Mouse (Mus musculus) spleen, adult 2 months (tissue): ENCODE data around the gene Fem1b. TPM values are rescaled to one million over a fixed set of nuclear protein-coding genes. Genes with fewer than 3 reads are reported as not detected.

Experiments used
- DNase-seq, 2 experiments: peaks; one replicate each; pipeline versions ENCODE4 v3.0.0 to v3.0.0-alpha.2; 2012 to 2021; ENCODE audit warnings: low spot score in 2 of 2, low read depth in 1 of 2
- H3K27ac ChIP-seq: fragments of 200-500 bp; 2 replicates; pipeline ENCODE4 v1.5.1; 2012; ENCODE audit warnings: low read length, inconsistent platforms; ENCODE audit not compliant: insufficient read depth
- H3K27me3 ChIP-seq: fragments of 200-500 bp; 2 replicates; pipeline ENCODE4 v1.6.1; 2012; ENCODE audit warnings: mild to moderate bottlenecking, moderate library complexity, low read length, inconsistent platforms; ENCODE audit not compliant: control insufficient read depth, insufficient read depth
- H3K36me3 ChIP-seq: fragments of 200-500 bp; 2 replicates; pipeline ENCODE4 v1.6.1; 2012; ENCODE audit warnings: mild to moderate bottlenecking, low read length, inconsistent platforms; ENCODE audit not compliant: control insufficient read depth, insufficient read depth
- H3K4me1 ChIP-seq: fragments of 200-500 bp; 2 replicates; pipeline ENCODE4 v1.6.1; 2011; ENCODE audit warnings: inconsistent platforms; ENCODE audit not compliant: control insufficient read depth, insufficient read depth, insufficient read length
- H3K4me3 ChIP-seq: fragments of 200-500 bp; 2 replicates; pipeline ENCODE4 v1.5.1; 2011; ENCODE audit warnings: mild to moderate bottlenecking, inconsistent platforms; ENCODE audit not compliant: insufficient read depth, insufficient read length; ENCODE audit errors: extremely low read depth
- CTCF ChIP-seq: fragments of 200-500 bp; IDR thresholded peaks from 2 replicates; pipeline ENCODE4 v1.5.1; 2011; ENCODE audit warnings: mild to moderate bottlenecking, inconsistent platforms; ENCODE audit not compliant: insufficient read depth, insufficient read length, insufficient replicate concordance; ENCODE audit errors: extremely low read depth
- POLR2A ChIP-seq: fragments of 200-500 bp; IDR thresholded peaks from 2 replicates; pipeline ENCODE4 v1.6.1; 2011; ENCODE audit warnings: low read depth, low read length, inconsistent platforms
- WGBS: fragments of 180-500 bp; shearing (Covaris S2); methylation state at CpG from one replicate; pipeline ENCODE4 v1.1.7; 2018; 5-methylcytosine and 5-hydroxymethylcytosine counted together
- polyA plus RNA-seq: library from polyadenylated mRNA; depleted of rRNA; stranded (reverse); fragments of >200 nt; gene quantifications from 2 replicates; pipeline ENCODE4 v1.2.3, GENCODE M21; 2012; rRNA removed

Fem1b gene
- polyA plus RNA-seq, 1 experiment: 5.3 TPM

DNA sequence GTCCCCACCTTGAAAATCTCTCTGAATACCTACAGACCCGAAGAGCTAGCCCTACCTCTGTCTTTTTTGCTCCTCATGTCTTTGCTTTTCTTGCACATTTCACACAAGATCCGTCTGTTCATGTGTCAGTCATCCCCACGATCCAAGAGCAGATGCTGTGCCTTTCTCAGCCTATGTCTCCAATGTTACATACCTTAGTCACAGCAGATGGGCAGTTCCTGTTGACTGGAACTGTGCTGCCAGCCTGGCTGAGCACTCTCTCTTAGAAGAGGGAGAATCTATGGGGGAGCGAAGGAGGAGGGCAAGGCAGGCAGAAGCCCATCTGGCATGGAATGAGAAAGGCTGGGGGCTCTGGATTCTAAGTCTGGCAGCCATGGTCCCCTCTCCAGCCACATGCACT, 46.4 kb downstream of the Fem1b start:
- Histone ChIP-seq H3K4me1 (no peaks in the 10 kb centered on the region), H3K27me3 (no peaks in the 10 kb centered on the region), H3K4me3 (no peak overlapping the region), H3K36me3 (no peaks in the 10 kb centered on the region), H3K27ac (no peak overlapping the region)
- no peak for DNase-seq
- TF ChIP-seq CTCF (no peak), POLR2A (no peak)
- 75% methylated on average over 4 of the region's 4 CpGs for WGBS

GRCm38 (mm10) chr9:62763478-62763877, 48.3 kb downstream of the Fem1b start:
- Histone ChIP-seq H3K36me3 (no peaks in the 10 kb centered on the region), H3K27ac (no peak overlapping the region), H3K27me3 (no peaks in the 10 kb centered on the region), H3K4me3 (no peak overlapping the region), H3K4me1 (no peaks in the 10 kb centered on the region)
- DNase-seq: no peak
- TF ChIP-seq CTCF (no peak), POLR2A (no peak)
- 26% methylated on average over 13 of the region's 13 CpGs for WGBS

DNA sequence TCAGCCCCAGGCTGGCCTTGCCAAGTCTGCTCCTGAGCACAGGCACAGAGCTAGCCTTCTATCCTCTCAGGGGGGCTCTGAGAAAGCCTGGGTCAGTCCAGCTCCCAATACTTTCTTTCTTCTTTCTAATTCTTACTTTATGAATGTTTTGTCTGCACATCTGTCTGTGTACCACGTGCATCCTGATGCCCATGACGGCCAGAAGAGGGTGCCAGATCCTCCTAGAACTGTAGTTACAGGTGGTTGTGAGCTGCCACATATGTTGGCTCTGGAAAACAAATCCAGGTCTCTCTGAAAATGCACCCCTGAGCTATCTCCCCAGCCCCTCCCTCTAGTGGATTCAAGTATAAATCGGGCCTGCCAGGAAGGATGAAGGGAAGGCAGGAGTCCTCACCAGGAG, 52.1 kb downstream of the Fem1b start:
- Histone ChIP-seq H3K27me3 (no peaks in the 10 kb centered on the region), H3K36me3 (no peaks in the 10 kb centered on the region), H3K4me1 (no peaks in the 10 kb centered on the region), H3K4me3 (no peak overlapping the region), H3K27ac (no peak overlapping the region)
- TF ChIP-seq POLR2A: no peak
- no peak for TF ChIP-seq CTCF
- 62% methylated on average over 3 of the region's 3 CpGs for WGBS
- no peak for DNase-seq

DNA sequence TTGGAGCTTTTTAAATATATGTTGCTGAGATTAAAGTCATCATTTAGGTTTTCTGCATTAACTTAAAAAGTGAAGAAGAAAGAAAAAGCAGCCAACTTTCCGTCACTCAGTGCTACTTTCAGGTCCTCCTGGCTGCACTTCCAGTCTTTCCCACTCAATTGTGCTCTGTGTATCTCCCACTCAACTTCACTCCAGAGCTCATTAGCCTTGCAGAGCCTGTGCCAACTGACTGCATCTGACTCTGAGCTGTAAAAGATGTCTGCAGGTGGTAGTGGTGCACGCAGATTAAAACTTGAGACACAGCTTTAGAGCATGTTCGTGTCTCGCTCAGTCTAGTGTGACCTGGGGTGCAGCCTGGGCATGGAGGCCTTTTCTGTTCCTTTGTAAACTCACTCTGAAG, 53.4 kb downstream of the Fem1b start:
- Histone ChIP-seq H3K27me3 (no peaks in the 10 kb centered on the region), H3K4me3 (no peak overlapping the region), H3K27ac (no peak overlapping the region), H3K4me1 (no peaks in the 10 kb centered on the region), H3K36me3 (no peaks in the 10 kb centered on the region)
- DNase-seq: no peak
- no peak for TF ChIP-seq CTCF
- 82% methylated on average over 4 of the region's 4 CpGs for WGBS

DNA sequence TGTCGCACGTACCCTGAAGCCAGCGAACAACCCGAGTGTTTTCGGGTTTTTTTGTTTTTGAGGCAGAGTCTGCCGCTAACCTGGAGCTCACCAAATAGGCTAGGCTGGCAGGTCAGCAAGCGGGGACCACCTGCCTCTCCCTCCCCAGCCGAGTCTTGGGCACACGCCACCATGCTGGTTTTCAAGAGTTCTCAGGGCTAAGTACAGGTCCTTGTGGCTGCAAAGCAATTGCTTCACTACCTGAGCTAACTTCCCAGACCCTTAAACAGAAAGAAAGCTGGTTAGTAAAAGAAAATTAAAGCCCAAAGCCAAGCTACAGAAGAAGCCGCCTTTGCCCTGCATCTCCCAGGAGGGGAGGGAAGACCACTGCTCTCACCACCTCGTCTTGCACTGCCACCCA, 61.4 kb downstream of the Fem1b start:
- WGBS: 88% methylated on average over 11 of the region's 11 CpGs
- DNase-seq: no peak
- Histone ChIP-seq H3K36me3 (no peaks in the 10 kb centered on the region), H3K27me3 (no peaks in the 10 kb centered on the region), H3K4me3 (no peak overlapping the region), H3K27ac (no peak overlapping the region), H3K4me1 (no peaks in the 10 kb centered on the region)
- TF ChIP-seq CTCF (no peak), POLR2A (no peak)

- no peak for DNase-seq
- WGBS: 81% methylated on average over 6 of the region's 6 CpGs
- TF ChIP-seq CTCF: no peak
- no peak for TF ChIP-seq POLR2A
- no peaks in the 10 kb centered on the region for H3K4me1 ChIP-seq
- no peak overlapping the region for H3K4me3 ChIP-seq
- H3K27me3 ChIP-seq: no peaks in the 10 kb centered on the region
- H3K27ac ChIP-seq: no peak overlapping the region
- H3K36me3 ChIP-seq: no peaks in the 10 kb centered on the region
Observed at GRCm38 (mm10) chr9:62749666-62750065, 62.1 kb downstream of the Fem1b start.

GRCm38 (mm10) chr9:62746646-62747045, 65.1 kb downstream of the Fem1b start:
- H3K27ac ChIP-seq: no peak overlapping the region
- TF ChIP-seq POLR2A: no peak
- no peak for TF ChIP-seq CTCF
- no peak overlapping the region for H3K4me3 ChIP-seq
- no peak for DNase-seq
- no peaks in the 10 kb centered on the region for H3K27me3 ChIP-seq
- 90% methylated on average over 6 of the region's 6 CpGs for WGBS
- no peaks in the 10 kb centered on the region for H3K36me3 ChIP-seq
- no peaks in the 10 kb centered on the region for H3K4me1 ChIP-seq

DNA sequence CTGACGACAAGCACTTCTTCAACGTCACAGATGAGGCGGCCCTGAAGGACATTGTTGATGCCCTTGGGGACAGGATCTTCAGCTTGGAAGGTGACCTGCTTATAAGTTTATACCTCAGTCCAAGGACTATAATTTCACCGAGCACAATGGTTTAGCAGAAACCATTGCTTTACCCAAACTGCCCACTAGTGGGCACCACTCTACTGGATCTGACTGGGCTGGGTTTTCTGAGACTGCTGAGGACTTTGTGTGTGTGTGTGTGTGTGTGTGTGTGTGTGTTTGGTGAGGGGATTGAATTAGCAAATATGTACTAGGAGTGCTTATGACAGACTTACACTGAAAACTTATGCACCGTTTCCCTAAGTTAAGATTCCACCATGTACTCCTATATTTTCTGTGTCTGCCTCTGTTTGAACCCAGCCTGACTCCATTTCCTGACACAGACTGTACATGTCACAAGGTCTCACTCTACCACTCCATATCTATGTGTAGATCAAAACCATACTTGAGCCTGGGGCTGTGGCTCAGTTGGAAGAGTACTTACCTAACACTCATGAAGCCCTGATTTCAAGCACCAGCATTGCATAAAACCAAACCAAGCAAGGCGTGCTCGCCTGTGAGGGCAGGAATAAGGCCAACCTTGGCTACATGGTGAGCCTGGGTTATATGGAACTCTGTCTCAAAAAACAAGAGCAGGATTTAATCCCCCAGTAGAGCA, 67.0 kb downstream of the Fem1b start:
- Histone ChIP-seq H3K4me3 (no peak overlapping the region), H3K27me3 (no peaks in the 10 kb centered on the region), H3K36me3 (no peaks in the 10 kb centered on the region), H3K27ac (no peak overlapping the region), H3K4me1 (no peaks in the 10 kb centered on the region)
- 54% methylated on average over 7 of the region's 7 CpGs for WGBS
- DNase-seq: peak in 1 of 2 experiments; percentile 8
- TF ChIP-seq CTCF (peak; percentile 11; the same call in 1 of the 2 replicates), POLR2A (no peak)

Other genes starting within 250 kb of the Fem1b start
- gene Itga11, start 134.1 kb downstream of the Fem1b start, polyA plus RNA-seq: 2.0 and 2.2 TPM in 2 replicates
- gene Cln6, start 26.9 kb upstream of the Fem1b start, polyA plus RNA-seq: 27.7 and 31.6 TPM in 2 replicates
- gene Calml4, start 46.1 kb upstream of the Fem1b start, polyA plus RNA-seq: 0.62 and 1.6 TPM in 2 replicates
- gene Pias1, start 176.0 kb upstream of the Fem1b start, polyA plus RNA-seq: 17.6 and 23.3 TPM in 2 replicates